Mouse (Mus musculus): ENCODE data around the gene 9930104L06Rik. TPM values are rescaled to one million over a fixed set of nuclear protein-coding genes. Genes with fewer than 3 reads are reported as not detected.

The 9930104L06Rik gene
- polyA plus RNA-seq, 1 experiment, result 6.5 TPM

- H3K79me3 ChIP-seq (ENCODE audit: low read depth), result no peaks in the 10 kb centered on the region
- TF ChIP-seq MAX (IDR thresholded peaks at IDR 0.05), result no peak
- no peak for TF ChIP-seq MYOD1 (IDR thresholded peaks at IDR 0.05; ENCODE audit: control insufficient read depth, insufficient read length, low read depth)
- no peak for TF ChIP-seq CEBPB (IDR thresholded peaks at IDR 0.05; ENCODE audit: low read depth)
- H3K4me3 ChIP-seq (ENCODE audit: insufficient read depth, poor library complexity, severe bottlenecking), result no peak overlapping the region
- H3K79me2 ChIP-seq (ENCODE audit: control insufficient read depth, insufficient read depth), result no peaks in the 10 kb centered on the region
- H3K27me3 ChIP-seq (ENCODE audit: control insufficient read depth, insufficient read depth, insufficient read length), result peaks cover 92% of the 10 kb centered on the region
- no peak overlapping the region for H3ac ChIP-seq (ENCODE audit: control insufficient read depth, insufficient read length, low read depth)
- no peaks in the 10 kb centered on the region for H3K36me3 ChIP-seq (ENCODE audit: control insufficient read depth, insufficient read depth)
These were observed 47.2 kb downstream of the 9930104L06Rik start for GRCm38 (mm10) chr4:124983893-124984526.

- Histone ChIP-seq H3K4me3 (ENCODE audit: insufficient read depth, poor library complexity, severe bottlenecking) (no peak overlapping the region), H3K79me3 (ENCODE audit: low read depth) (no peaks in the 10 kb centered on the region), H3K36me3 (ENCODE audit: control insufficient read depth, insufficient read depth) (no peaks in the 10 kb centered on the region), H3K27me3 (ENCODE audit: control insufficient read depth, insufficient read depth, insufficient read length) (peaks cover 94% of the 10 kb centered on the region), H3ac (ENCODE audit: control insufficient read depth, insufficient read length, low read depth) (no peak overlapping the region), H3K79me2 (ENCODE audit: control insufficient read depth, insufficient read depth) (no peaks in the 10 kb centered on the region)
- TF ChIP-seq MAX (IDR thresholded peaks at IDR 0.05) (no peak), MYOD1 (IDR thresholded peaks at IDR 0.05; ENCODE audit: control insufficient read depth, insufficient read length, low read depth) (no peak)
These were observed 48.2 kb downstream of the 9930104L06Rik start for GRCm38 (mm10) chr4:124984871-124985670.

- Histone ChIP-seq H3ac (ENCODE audit: control insufficient read depth, insufficient read length, low read depth) (no peak within 1 kb of the TSS), H3K4me3 (ENCODE audit: insufficient read depth, poor library complexity, severe bottlenecking) (no peak within 1 kb of the TSS), H3K27me3 (ENCODE audit: control insufficient read depth, insufficient read depth, insufficient read length) (peaks cover 94% of the 10 kb centered on the region), H3K79me3 (ENCODE audit: low read depth) (no peaks in the 10 kb centered on the region), H3K79me2 (ENCODE audit: control insufficient read depth, insufficient read depth) (no peaks in the 10 kb centered on the region), H3K36me3 (ENCODE audit: control insufficient read depth, insufficient read depth) (no peaks in the 10 kb centered on the region)
- TF ChIP-seq CTCF (IDR thresholded peaks at IDR 0.05; ENCODE audit: control insufficient read depth, insufficient read depth, insufficient read length), result no peak
- no peak for TF ChIP-seq FOSL1 (IDR thresholded peaks at IDR 0.05; ENCODE audit: insufficient read depth, low read length, poor library complexity, severe bottlenecking)
- no peak for TF ChIP-seq USF1 (IDR thresholded peaks at IDR 0.05; ENCODE audit: low read depth)
- TF ChIP-seq MAX (IDR thresholded peaks at IDR 0.05), result no peak
- TF ChIP-seq MYOD1 (IDR thresholded peaks at IDR 0.05; ENCODE audit: control insufficient read depth, insufficient read length, low read depth), result no peak
- no peak for TF ChIP-seq MYOG (IDR thresholded peaks at IDR 0.05; ENCODE audit: control insufficient read depth, extremely low read depth, insufficient read length)
- no peak for TF ChIP-seq CEBPB (IDR thresholded peaks at IDR 0.05; ENCODE audit: low read depth)
These were observed 49.1 kb downstream of the 9930104L06Rik start, which contains the start of gene Rspo1 for GRCm38 (mm10) chr4:124985671-124986602. Gene Rspo1, plus strand, starts transcription at chr4:124986430.

- H3K79me2 ChIP-seq (ENCODE audit: control insufficient read depth, insufficient read depth), result no peaks in the 10 kb centered on the region
- H3ac ChIP-seq (ENCODE audit: control insufficient read depth, insufficient read length, low read depth), result no peak overlapping the region
- TF ChIP-seq CTCF (IDR thresholded peaks at IDR 0.05; ENCODE audit: control insufficient read depth, insufficient read depth, insufficient read length) (no peak), MAX (IDR thresholded peaks at IDR 0.05) (no peak), MYOD1 (IDR thresholded peaks at IDR 0.05; ENCODE audit: control insufficient read depth, insufficient read length, low read depth) (no peak), CEBPB (IDR thresholded peaks at IDR 0.05; ENCODE audit: low read depth) (no peak), FOSL1 (IDR thresholded peaks at IDR 0.05; ENCODE audit: insufficient read depth, low read length, poor library complexity, severe bottlenecking) (no peak), MYOG (IDR thresholded peaks at IDR 0.05; ENCODE audit: control insufficient read depth, extremely low read depth, insufficient read length) (no peak), USF1 (IDR thresholded peaks at IDR 0.05; ENCODE audit: low read depth) (no peak)
- H3K79me3 ChIP-seq (ENCODE audit: low read depth), result no peaks in the 10 kb centered on the region
- peaks cover 94% of the 10 kb centered on the region for H3K27me3 ChIP-seq (ENCODE audit: control insufficient read depth, insufficient read depth, insufficient read length)
- no peaks in the 10 kb centered on the region for H3K36me3 ChIP-seq (ENCODE audit: control insufficient read depth, insufficient read depth)
- H3K4me3 ChIP-seq (ENCODE audit: insufficient read depth, poor library complexity, severe bottlenecking), result no peak overlapping the region
These were observed 50.2 kb downstream of the 9930104L06Rik start for GRCm38 (mm10) chr4:124986739-124987710.

- H3K36me3 ChIP-seq (ENCODE audit: control insufficient read depth, insufficient read depth), result no peaks in the 10 kb centered on the region
- no peaks in the 10 kb centered on the region for H3K79me3 ChIP-seq (ENCODE audit: low read depth)
- no peak overlapping the region for H3K4me3 ChIP-seq (ENCODE audit: insufficient read depth, poor library complexity, severe bottlenecking)
- no peaks in the 10 kb centered on the region for H3K79me2 ChIP-seq (ENCODE audit: control insufficient read depth, insufficient read depth)
- H3K27me3 ChIP-seq (ENCODE audit: control insufficient read depth, insufficient read depth, insufficient read length), result peaks cover 92% of the 10 kb centered on the region
- TF ChIP-seq USF1 (IDR thresholded peaks at IDR 0.05; ENCODE audit: low read depth) (no peak), MAX (IDR thresholded peaks at IDR 0.05) (no peak), CTCF (IDR thresholded peaks at IDR 0.05; ENCODE audit: control insufficient read depth, insufficient read depth, insufficient read length) (no peak), CEBPB (IDR thresholded peaks at IDR 0.05; ENCODE audit: low read depth) (no peak), MYOD1 (IDR thresholded peaks at IDR 0.05; ENCODE audit: control insufficient read depth, insufficient read length, low read depth) (no peak), FOSL1 (IDR thresholded peaks at IDR 0.05; ENCODE audit: insufficient read depth, low read length, poor library complexity, severe bottlenecking) (no peak), MYOG (IDR thresholded peaks at IDR 0.05; ENCODE audit: control insufficient read depth, extremely low read depth, insufficient read length) (no peak)
- no peak overlapping the region for H3ac ChIP-seq (ENCODE audit: control insufficient read depth, insufficient read length, low read depth)
These were observed 50.9 kb downstream of the 9930104L06Rik start for GRCm38 (mm10) chr4:124987711-124988097.

Data from C2C12 (cell line).